9 mouse cellular contexts compared by ENCODE assay signal in the genomic region with DNA sequence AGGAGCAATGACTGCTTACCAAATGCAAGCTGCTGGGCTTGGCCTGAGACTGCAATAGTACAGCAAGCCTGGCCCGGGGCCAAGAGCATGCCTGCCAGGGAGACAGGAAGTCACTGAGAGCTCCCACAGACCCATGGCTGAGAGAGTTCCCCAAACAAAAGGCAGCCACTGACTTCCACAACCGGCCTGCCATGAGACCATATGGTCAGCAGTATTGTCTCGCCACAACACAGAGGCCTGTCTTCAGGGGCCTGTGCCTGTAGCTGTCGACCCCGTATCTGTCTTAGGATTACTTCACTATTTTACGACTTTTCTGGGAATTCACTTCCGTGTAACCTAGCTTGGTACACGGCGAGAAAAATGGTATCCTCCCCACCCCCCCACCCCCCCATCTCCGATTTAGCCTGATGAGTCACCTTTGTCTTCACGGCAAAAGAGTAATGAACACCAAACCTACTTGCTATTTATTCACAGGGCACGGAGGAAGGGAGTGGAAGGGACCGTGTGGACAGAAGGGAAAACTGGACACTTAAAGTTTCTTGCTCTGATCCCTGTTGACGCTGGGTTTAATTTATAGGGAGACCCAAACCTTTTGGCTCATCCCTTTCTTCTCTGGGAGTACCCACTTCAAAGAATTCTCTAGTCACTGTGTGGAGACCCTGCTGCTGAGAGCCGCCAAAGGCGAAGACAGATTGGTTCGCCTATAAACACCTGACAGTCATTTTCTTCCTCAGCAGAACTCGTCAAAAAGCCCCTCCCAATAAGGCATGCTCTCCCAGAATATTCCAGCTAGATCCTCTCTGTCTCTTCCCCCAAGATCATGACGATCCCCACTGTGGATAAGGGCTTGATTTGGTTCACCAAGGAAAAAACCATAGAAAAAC. TPM values are rescaled to one million over a fixed set of nuclear protein-coding genes. Genes with fewer than 3 reads are reported as not detected.
DNase-seq lines count a peak whose midpoint lies in the region; ATAC-seq lines count a peak whose summit lies in the region.
"Had no signal": no experiment of that assay in that cellular context is flagged by ENCODE, and none has a peak within 500 bp of the region (broad histone marks: within the 10 kb centered on the region; RNA-seq: fewer than 3 reads in every experiment).

No protein-coding gene starts in this region.

- H3K27me3 ChIP-seq in liver, embryonic 16.5 days (ENCODE audit: control insufficient read depth, insufficient read depth, low read depth, low read length): no peaks in the 10 kb centered on the region
- no peaks in the 10 kb centered on the region for H3K27me3 ChIP-seq in stomach, embryonic 15.5 days (replicated peaks)

- ATAC-seq in CD4-positive, CD25-positive, alpha-beta regulatory T cell, adult 4 months: peak; percentile 98
- peak; percentile 90 for ATAC-seq in liver, embryonic 16.5 days (ENCODE audit: low read depth)
- ATAC-seq in stomach, embryonic 15.5 days (ENCODE audit: insufficient read depth, low FRiP score, low read depth): peak; percentile 73; the same call in 1 of the 2 replicates

- peak overlapping the region; percentile 64; the same call in 1 of the 2 replicates for H3K27ac ChIP-seq in liver, embryonic 16.5 days (ENCODE audit: low read length)
- peak overlapping the region; percentile 94 for H3K27ac ChIP-seq in stomach, embryonic 15.5 days

- H3K36me3 ChIP-seq in liver, embryonic 16.5 days (ENCODE audit: control insufficient read depth, insufficient read depth): no peaks in the 10 kb centered on the region
- no peaks in the 10 kb centered on the region for H3K36me3 ChIP-seq in stomach, embryonic 15.5 days
- H3K36me3 ChIP-seq: G1E had no signal

- peaks cover 14% of the 10 kb centered on the region for H3K4me1 ChIP-seq in liver, embryonic 16.5 days (ENCODE audit: control insufficient read depth, low read depth, low read length)
- H3K4me1 ChIP-seq in stomach, embryonic 15.5 days: peaks cover 23% of the 10 kb centered on the region

- no peak overlapping the region for H3K4me3 ChIP-seq in liver, embryonic 16.5 days (ENCODE audit: low read depth, low read length)
- no peak overlapping the region for H3K4me3 ChIP-seq in stomach, embryonic 15.5 days (replicated peaks)

- no peak overlapping the region for H3K9ac ChIP-seq in liver, embryonic 16.5 days (ENCODE audit: low read depth, low read length)
- no peak overlapping the region for H3K9ac ChIP-seq in stomach, embryonic 15.5 days

- 21% methylated on average over 19 of the region's 19 CpGs for WGBS in liver, embryonic 16.5 days (ENCODE audit: insufficient replicate concordance)
- 18% methylated on average over 19 of the region's 19 CpGs for WGBS in stomach, embryonic 15.5 days

- intact Hi-C loops in heart, postnatal 36 days (cut with DNase I): loop anchor here (2.0 to 5.0 kb wide), 2 partner anchors 18 to 41 kb away; no protein-coding TSS in a partner anchor

- peak overlapping the region; percentile 38 for H3K4me2 ChIP-seq in liver, embryonic 16.5 days (ENCODE audit: low read depth, low read length)
- peak overlapping the region; percentile 43 for H3K4me2 ChIP-seq in stomach, embryonic 15.5 days

- peak; percentile 99 for DNase-seq in cerebellum, adult 18-20 months
- DNase-seq in forelimb bud, embryonic 11.5 days (ENCODE audit: low read depth, low spot score): peak; percentile 68
- peak; percentile 94 to 96 for DNase-seq in heart, postnatal 36 days
- DNase-seq in layer of hippocampus, adult 18-20 months (ENCODE audit: low spot score in 2 of 2): peak; percentile 56 to 83
- DNase-seq in neural tube, embryonic 10.5 days (ENCODE audit: extremely low spot score, low spot score): peak; percentile 78

- no peaks in the 10 kb centered on the region for H3K9me3 ChIP-seq in liver, embryonic 16.5 days (replicated peaks; ENCODE audit: control insufficient read depth, low read length)
- H3K9me3 ChIP-seq in stomach, embryonic 15.5 days: no peaks in the 10 kb centered on the region

RNA-seq across cellular contexts. Expression of a gene that starts 16.2 kb away (rescaled TPM):
- under 1 TPM; 0.56 to 0.62 TPM for polyA plus RNA-seq in CD4-positive, CD25-positive, alpha-beta regulatory T cell, adult 4 months (2017; shearing (Covaris generic))
- total RNA-seq in heart, postnatal 36 days (2021): 1 to 10 TPM; 1.8 to 5.0 TPM
- 1 to 10 TPM; 7.8 TPM for total RNA-seq in layer of hippocampus, adult 18-20 months (2021)
- 0.78 and 0.84 TPM in 2 replicates for polyA plus RNA-seq in liver, embryonic 16.5 days (2015; fragmentation: Nextera tagmentation; extraction: Ambion mirVana)
- polyA plus RNA-seq in stomach, embryonic 15.5 days (2015; fragmentation: Nextera tagmentation; extraction: Ambion mirVana): 5.2 and 5.5 TPM in 2 replicates
